Mouse (Mus musculus) CH12.LX (cell line): ENCODE results near the gene Cltc.

ENCODE experiments used
- CTCF ChIP-seq, 2 experiments: IDR thresholded peaks in 1 of 2; conservative IDR thresholded peaks in 1 of 2; 2 replicates each; pipeline ENCODE4 v1.5.1; 2011 to 2012; ENCODE audit warnings: low read depth in 2 of 2, low read length in 2 of 2, improper control_type of control experiment in 1 of 2, inconsistent platforms in 1 of 2, mild to moderate bottlenecking in 1 of 2, moderate library complexity in 1 of 2
- NELFE ChIP-seq: IDR thresholded peaks from 2 replicates; pipeline ENCODE4 v1.6.1; 2011; ENCODE audit warnings: low read depth, low read length, improper control_type of control experiment
- POLR2A ChIP-seq: IDR thresholded peaks from 2 replicates; pipeline ENCODE4 v1.6.1; 2011; ENCODE audit warnings: low read depth, mild to moderate bottlenecking, improper control_type of control experiment, low read length
- RAD21 ChIP-seq: IDR thresholded peaks from 2 replicates; pipeline ENCODE4 v1.6.1; 2011; ENCODE audit warnings: low read depth, mild to moderate bottlenecking, low read length, improper control_type of control experiment, moderate library complexity
- ZKSCAN1 ChIP-seq: IDR thresholded peaks from 2 replicates; pipeline ENCODE4 v1.6.1; 2012; ENCODE audit warnings: low read depth, inconsistent platforms, low read length, improper control_type of control experiment, borderline replicate concordance

GRCm38 (mm10) chr11:86738956-86739355 is 18.4 kb downstream of the Cltc start:
- TF ChIP-seq NELFE (no peak), CTCF (conservative IDR thresholded peaks at IDR 0.05 in 1 of 2, IDR thresholded peaks at IDR 0.05 in 1 of 2; ENCODE audit: low read depth in 2 of 2, low read length in 2 of 2) (no peak), ZKSCAN1 (no peak), RAD21 (no peak; the same call in 1 of the 2 replicates), POLR2A (no peak)
